Mouse (Mus musculus) G1E (cell line): Measurements from ENCODE around the gene Purb.

Experiments
- CTCF ChIP-seq: IDR thresholded peaks from 2 replicates; pipeline ENCODE4 v1.5.1; 2012; ENCODE audit warnings: low read depth, low read length, inconsistent platforms, mixed read lengths
- GATA1 ChIP-seq: IDR thresholded peaks from 2 replicates; pipeline ENCODE4 v1.6.1; 2012; ENCODE audit warnings: borderline replicate concordance, low read length, inconsistent platforms, mixed read lengths
- GATA2 ChIP-seq: IDR thresholded peaks from 2 replicates; pipeline ENCODE4 v1.6.1; 2012; ENCODE audit warnings: low read depth, low read length, inconsistent platforms, borderline replicate concordance
- POLR2AphosphoS5 ChIP-seq: IDR thresholded peaks from 2 replicates; pipeline ENCODE4 v1.6.1; 2012; ENCODE audit warnings: low read depth, low read length, inconsistent platforms; ENCODE audit not compliant: insufficient replicate concordance
- TAL1 ChIP-seq: conservative IDR thresholded peaks from 2 replicates; pipeline ENCODE4 v1.6.1; 2012; ENCODE audit warnings: low read depth, low read length, inconsistent platforms, mixed read lengths

- no peak for TF ChIP-seq CTCF
- no peak for TF ChIP-seq POLR2AphosphoS5
- TF ChIP-seq GATA2, result no peak
- TF ChIP-seq TAL1, result no peak
- no peak for TF ChIP-seq GATA1
Measured at GRCm38 (mm10) chr11:6436442-6436841, 39.3 kb downstream of the Purb start.
